Mouse (Mus musculus): ENCODE measurements around the gene Gm3854.

Gm3854 gene

DNA sequence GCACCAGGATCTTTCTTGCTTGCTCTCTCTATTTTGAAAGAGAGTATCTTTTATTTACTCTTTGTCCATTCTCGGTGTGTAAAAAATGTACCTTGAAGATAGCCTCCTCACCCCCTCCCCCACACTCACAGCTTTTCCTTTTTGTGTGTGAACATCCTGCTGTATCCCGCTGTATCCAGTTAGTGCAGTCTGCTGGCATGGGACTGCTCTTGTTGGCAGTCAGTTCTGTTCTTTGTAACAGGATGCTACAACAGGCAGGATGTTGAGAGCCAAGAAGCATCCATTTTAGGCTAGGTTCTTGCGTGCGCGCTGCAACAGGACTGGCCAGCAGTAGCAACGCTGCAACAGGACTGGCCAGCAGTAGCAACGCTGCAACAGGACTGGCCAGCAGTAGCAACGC is 43.4 kb downstream of the Gm3854 start:
- no peak for DNase-seq (ENCODE audit: low read depth, low spot score)

DNA sequence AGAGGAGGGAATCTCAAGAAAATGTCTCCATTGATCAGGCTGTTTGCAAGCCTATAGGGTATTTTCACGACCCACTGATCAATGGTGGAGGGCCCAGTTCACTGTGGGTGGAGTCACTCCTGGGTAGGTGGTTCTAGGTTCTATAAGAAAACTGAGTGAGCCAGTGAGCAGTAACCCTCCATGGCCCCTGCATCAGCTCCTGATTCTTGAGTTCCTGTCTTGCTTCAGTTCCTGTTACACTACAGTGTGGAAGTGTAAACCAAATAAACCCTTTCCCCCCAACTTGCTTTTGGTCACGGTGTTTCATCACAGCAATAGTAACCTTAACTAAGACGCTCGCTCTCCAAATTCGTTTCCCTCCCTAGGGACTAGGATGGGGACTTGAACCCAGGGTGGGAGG is 45.4 kb downstream of the Gm3854 start:
- DNase-seq (ENCODE audit: low read depth, low spot score), result no peak

- peak; percentile 17 for DNase-seq (ENCODE audit: low read depth, low spot score)
Observed at GRCm38 (mm10) chr7:6389449-6389848, 45.9 kb downstream of the Gm3854 start.

DNA sequence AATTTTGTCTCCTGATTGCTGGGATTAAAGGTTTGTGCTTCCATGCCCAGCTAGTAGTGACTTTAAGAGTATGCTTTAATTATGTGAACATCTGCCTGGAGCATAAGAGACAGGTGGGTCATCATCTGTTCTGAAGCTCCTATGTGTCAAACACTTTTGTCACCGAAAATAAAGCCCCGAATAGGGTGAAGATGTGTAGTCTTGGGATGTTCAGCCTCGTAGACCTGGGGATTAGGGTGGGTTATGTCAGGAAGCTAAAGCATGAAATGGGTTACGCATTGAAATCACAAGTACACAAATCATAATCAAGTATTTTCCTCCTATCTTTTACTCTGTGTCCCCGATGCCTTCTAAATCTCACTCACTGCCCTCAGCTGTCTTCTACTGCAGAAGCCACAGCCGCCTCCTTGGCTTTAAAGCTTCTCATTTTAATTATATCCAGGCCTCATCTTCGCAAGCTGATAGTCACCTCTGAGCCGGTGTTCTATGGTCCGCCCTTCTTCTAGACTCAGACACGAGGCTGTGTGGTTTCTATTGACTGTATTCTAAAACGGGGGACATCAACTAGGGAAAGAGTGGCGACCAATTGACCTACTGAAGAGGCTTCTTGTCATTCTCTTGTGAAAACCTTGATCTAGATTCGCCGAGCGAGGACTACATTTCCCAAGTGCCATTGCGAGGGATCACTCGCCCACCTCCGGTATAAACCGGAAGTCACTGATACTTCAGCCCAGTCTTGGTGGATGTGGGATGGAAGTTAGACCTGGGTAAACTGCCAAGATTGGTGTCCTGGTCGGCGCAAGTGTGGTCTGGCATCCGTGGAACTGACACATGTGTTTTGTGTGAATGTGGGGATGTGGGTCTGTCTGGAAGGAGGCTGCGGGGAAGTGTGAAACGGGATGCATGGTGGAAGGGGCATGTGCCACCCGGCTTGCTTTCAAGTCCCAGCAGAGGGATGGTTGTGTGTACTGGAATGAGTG is 54.7 kb downstream of the Gm3854 start, which contains the start of gene Smim17:
TSS of gene Smim17 (plus strand) at position 720 of the 980 bp plus-strand sequence.
- peak; percentile 68 for DNase-seq (ENCODE audit: low read depth, low spot score)
